Mouse (Mus musculus): ENCODE measurements around the gene Hcar1. TPM values are rescaled to one million over a fixed set of nuclear protein-coding genes. Genes with fewer than 3 reads are reported as not detected.

The Hcar1 gene
- total RNA-seq (2014; fragmentation: Nextera tagmentation) (not detected in 2 replicates), total RNA-seq (2017) (not detected in 2 replicates)

GRCm38 (mm10) chr5:123879928-123880327 lies at the start of gene Hcar1:
Gene Hcar1 (minus strand): TSS chr5:123880020.
- ATAC-seq (replicated peaks; ENCODE audit: poor library complexity, severe bottlenecking) = no peak

- ATAC-seq (replicated peaks; ENCODE audit: poor library complexity, severe bottlenecking) = no peak
Measured at GRCm38 (mm10) chr5:123927118-123927517, 47.3 kb upstream of the Hcar1 start, which contains the start of gene Gm43518. Gene Gm43518 (plus strand): TSS chr5:123927418.

- no peak for ATAC-seq (replicated peaks; ENCODE audit: poor library complexity, severe bottlenecking)
Measured at GRCm38 (mm10) chr5:123922112-123922511, 42.3 kb upstream of the Hcar1 start.

GRCm38 (mm10) chr5:123914852-123915251 lies 35.0 kb upstream of the Hcar1 start:
- peak; percentile 33 for ATAC-seq (replicated peaks; ENCODE audit: poor library complexity, severe bottlenecking)

DNA sequence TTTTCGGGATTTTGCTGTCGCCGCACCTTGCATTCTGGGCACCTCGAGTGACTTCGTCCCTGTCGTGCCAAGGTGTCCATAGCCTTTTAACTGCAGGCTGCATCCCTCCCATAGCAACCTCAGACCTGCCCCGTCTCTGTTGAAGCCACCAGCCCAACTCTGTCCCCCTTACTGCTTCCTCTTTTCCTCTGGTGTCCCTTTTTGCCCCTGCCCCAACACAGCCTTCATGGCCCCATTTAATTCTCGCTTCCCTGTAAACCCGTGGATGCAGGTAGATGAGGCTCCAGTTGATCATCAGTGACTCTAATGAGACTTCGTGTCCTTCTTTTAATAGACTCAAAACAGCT lies 27.8 kb upstream of the Hcar1 start:
- ATAC-seq (replicated peaks; ENCODE audit: poor library complexity, severe bottlenecking) = peak; percentile 41; the same call in 1 of the 2 replicates

DNA sequence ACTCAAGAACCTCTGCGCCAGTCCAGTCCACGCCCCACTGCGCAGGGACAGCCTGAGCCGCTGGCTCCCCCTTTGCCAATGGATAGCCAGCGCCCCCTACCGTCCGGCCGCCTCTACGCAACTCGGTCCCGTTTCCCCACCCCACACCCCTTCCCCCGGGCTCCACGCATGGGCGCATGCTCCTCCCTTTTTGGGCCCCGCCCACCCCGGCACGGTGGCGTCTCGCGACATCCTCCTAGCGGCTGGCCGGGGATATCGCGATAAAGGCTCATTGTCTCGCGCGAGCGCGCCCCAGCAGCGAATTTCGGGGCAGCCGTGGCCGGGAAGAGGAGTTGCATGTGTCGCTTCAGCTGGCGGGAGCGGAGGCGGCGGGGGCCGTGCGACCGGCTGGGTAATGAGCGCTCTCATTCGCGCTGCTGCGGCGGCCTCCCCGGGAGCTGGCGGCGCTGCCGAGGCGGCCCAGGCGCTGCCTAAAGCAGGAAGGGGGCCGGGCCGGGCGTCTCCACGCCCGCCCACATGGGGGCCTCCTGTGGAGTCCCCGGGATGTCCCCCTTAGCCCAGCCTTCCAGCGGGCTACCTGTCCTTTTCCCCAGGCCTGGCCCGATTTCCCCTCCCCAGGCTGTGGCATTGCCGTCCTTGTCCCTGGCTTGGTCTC lies 27.3 kb upstream of the Hcar1 start, which contains the start of gene Denr:
Denr (plus strand) TSS at position 200 of the 655 bp plus-strand sequence.
- peak; percentile 92 for ATAC-seq (replicated peaks; ENCODE audit: poor library complexity, severe bottlenecking)

- ATAC-seq (replicated peaks; ENCODE audit: poor library complexity, severe bottlenecking) = peak; percentile 41
Measured at GRCm38 (mm10) chr5:123906146-123906975, 26.5 kb upstream of the Hcar1 start.

- ATAC-seq (replicated peaks; ENCODE audit: poor library complexity, severe bottlenecking) = no peak
Measured at GRCm38 (mm10) chr5:123904059-123904672, 24.3 kb upstream of the Hcar1 start.

DNA sequence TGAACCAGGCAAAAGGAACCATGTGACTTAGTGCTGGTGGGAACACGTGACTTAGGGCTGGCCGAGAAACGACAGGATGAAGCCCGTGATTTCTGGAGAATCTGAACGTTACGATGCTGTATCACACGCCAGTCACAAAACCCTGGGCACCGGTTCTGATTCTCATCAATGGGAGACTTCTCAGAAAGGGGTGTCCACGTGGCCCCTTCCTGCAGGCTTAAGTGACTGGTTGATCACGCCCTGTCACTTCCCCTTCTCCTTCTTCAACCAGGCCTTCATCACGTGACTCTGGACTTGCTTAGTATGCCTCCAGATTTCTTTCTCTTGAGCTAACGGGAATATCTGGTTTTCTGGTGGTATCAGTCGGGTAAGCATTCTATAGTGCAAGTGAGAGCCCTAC lies 17.5 kb upstream of the Hcar1 start:
- ATAC-seq (replicated peaks; ENCODE audit: poor library complexity, severe bottlenecking) = peak; percentile 87

GRCm38 (mm10) chr5:123896395-123896794 lies 16.6 kb upstream of the Hcar1 start:
- ATAC-seq (replicated peaks; ENCODE audit: poor library complexity, severe bottlenecking) = no peak

DNA sequence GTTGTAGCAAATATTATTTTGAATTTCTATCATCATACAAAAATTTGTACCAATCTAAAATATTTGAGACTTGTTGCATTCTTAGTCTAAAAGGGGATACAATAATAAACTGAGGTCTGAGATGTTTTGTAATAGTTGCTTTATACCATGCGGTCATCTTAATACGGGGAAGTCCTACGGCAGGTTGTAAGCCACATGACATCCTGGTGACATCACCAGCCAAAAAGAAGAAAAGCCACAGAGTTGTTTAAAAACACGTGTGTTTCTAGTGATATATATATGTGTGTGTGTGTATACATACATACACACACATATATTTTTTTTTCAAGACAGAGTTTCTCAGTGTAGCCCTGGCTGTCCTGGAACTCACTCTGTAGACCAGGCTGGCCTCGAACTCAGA lies 13.7 kb upstream of the Hcar1 start:
- ATAC-seq (replicated peaks; ENCODE audit: poor library complexity, severe bottlenecking) = peak; percentile 47

DNA sequence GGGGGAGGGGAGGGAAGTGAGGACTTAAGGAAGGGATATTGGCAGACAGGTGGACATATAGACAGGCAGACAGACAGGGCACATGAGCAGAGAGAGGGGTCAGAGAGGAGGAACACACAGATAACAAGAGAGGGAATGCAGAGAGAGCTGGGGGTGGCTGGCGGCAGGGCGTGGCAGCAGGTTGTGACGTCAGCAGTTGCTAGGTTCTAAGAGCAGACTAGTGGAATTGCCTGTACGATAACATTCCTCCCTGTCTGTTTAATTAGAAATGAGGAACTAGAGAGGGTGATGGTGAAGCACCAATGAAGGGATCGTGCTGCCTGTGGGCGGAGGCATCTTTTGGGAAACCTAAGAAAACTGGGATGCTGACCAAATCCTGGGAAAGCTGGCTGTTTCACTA lies 11.8 kb upstream of the Hcar1 start:
- ATAC-seq (replicated peaks; ENCODE audit: poor library complexity, severe bottlenecking) = peak; percentile 85

GRCm38 (mm10) chr5:123890987-123891386 lies 11.2 kb upstream of the Hcar1 start:
- ATAC-seq (replicated peaks; ENCODE audit: poor library complexity, severe bottlenecking) = peak; percentile 10; the same call in 1 of the 2 replicates

- no peak for ATAC-seq (replicated peaks; ENCODE audit: poor library complexity, severe bottlenecking)
Measured at GRCm38 (mm10) chr5:123890312-123890711, 10.5 kb upstream of the Hcar1 start.

GRCm38 (mm10) chr5:123886365-123886764 lies 6.5 kb upstream of the Hcar1 start:
- peak; percentile 65 for ATAC-seq (replicated peaks; ENCODE audit: poor library complexity, severe bottlenecking)

- ATAC-seq (replicated peaks; ENCODE audit: poor library complexity, severe bottlenecking) = peak; percentile 94
Measured at GRCm38 (mm10) chr5:123884332-123884731, 4.5 kb upstream of the Hcar1 start.

- no peak for ATAC-seq (replicated peaks; ENCODE audit: poor library complexity, severe bottlenecking)
Measured at GRCm38 (mm10) chr5:123883891-123884290, 4.1 kb upstream of the Hcar1 start.

DNA sequence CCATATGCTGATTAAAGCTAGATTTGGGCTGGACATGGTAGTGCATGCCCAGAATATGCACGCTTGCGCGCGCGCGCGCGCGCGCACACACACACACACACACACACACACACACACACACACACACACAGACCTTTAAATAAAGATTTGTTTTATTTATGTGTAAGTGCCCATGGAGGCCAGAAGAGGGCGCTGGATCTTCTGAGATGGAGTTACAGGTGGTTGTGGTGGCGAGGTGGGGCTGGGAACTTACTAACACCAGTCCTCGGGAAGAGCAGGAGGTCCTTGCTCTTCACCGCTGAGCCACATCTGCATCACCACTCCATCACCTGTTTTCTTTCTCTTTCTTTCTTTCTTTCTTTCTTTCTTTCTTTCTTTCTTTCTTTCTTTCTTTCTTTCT lies 958 bp upstream of the Hcar1 start:
- no peak for ATAC-seq (replicated peaks; ENCODE audit: poor library complexity, severe bottlenecking)

- ATAC-seq (replicated peaks; ENCODE audit: poor library complexity, severe bottlenecking) = no peak
Measured at GRCm38 (mm10) chr5:123878056-123878455, 1.8 kb downstream of the Hcar1 start.

GRCm38 (mm10) chr5:123874177-123874576 lies 5.6 kb downstream of the Hcar1 start:
- ATAC-seq (replicated peaks; ENCODE audit: poor library complexity, severe bottlenecking) = no peak; the same call in 1 of the 2 replicates

DNA sequence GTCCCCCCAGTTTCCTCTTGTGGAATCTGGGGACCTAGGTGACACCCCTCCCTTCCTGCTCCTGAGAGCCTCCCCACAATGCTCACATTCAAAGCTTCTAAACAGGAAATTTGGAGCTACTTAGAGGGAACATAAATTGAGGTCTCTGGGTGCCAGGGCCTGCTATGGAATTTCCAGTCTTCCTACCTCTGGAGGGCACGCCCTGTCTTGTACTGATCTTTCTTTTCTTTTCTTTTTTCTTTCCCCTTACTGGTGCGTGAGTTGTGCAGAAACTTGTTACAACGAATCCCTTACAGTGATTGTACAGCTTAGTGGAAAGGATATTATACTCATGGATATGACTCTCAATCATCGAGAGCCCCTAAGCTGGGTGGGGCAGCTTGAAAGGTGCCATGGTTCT lies 10.2 kb downstream of the Hcar1 start:
- ATAC-seq (replicated peaks; ENCODE audit: poor library complexity, severe bottlenecking) = no peak
